Mouse (Mus musculus): Measurements from ENCODE around the gene Hoxd10. TPM values are rescaled to one million over a fixed set of nuclear protein-coding genes. Genes with fewer than 3 reads are reported as not detected.

Hoxd10 gene
- total and polyA plus RNA-seq, 2 experiments from 2014 or later, result 0.22 TPM; not detected in 1

GRCm38 (mm10) chr2:74686301-74686987 lies 5.3 kb upstream of the Hoxd10 start:
- DNase-seq (ENCODE audit: low spot score), result peak; percentile 72
- Histone ChIP-seq H3K4me1 (ENCODE audit: insufficient read depth, low read length) (no peaks in the 10 kb centered on the region), H3K9me3 (ENCODE audit: low read length) (0 out of 2 replicates have a peak, but pooled peaks cover 3% of the 10 kb centered on the region), H3K36me3 (ENCODE audit: insufficient read depth, low read length) (no peaks in the 10 kb centered on the region), H3K27me3 (ENCODE audit: insufficient read depth, low read length) (peaks cover 95% of the 10 kb centered on the region), H3K4me3 (ENCODE audit: low read depth, low read length) (no peak overlapping the region), H3K27ac (ENCODE audit: low read depth, low read length) (no peak overlapping the region), H3K4me2 (ENCODE audit: low read depth, low read length, poor library complexity, severe bottlenecking) (no peak overlapping the region), H3K9ac (replicated peaks; ENCODE audit: low read length, poor library complexity, severe bottlenecking) (no peak overlapping the region)
- WGBS, result 7% methylated on average over 17 of the region's 17 CpGs
- ATAC-seq (ENCODE audit: low FRiP score), result no peak
- TF ChIP-seq CTCF (IDR thresholded peaks at IDR 0.05), result peak; percentile 71

DNA sequence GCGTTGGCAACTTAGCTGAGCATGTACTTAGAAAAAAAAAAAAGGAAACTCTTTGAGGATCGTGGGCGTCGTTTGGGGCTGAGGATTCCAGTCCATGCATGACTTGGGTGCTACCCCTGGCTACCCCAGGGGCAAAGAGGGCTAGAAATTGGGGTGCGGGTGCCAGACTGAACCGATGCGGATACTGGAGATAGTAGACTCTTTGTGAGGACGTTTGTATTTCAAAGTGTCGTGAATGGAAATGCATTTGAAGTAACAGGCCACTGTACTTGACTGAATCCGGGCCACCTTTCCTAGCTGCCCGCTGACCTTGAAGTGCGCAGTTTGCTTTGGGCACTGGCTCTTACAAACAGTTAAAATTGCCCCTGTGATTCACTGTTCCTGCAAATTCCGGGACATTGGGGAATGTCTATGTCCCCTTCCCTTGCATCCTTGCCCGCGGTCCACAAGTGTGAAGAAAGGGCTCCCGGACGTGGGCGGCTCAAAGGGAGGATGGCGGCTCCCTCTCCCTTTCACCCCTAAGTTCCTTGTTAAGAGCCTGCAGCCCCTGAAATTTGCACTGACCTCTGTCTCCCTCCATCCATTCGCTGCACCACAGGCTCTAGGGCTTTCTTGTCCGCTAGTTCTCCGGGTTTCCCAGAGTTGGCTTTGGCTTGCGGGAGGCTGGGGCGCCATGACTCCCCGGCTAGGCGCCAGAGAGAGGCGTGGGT lies 4.6 kb upstream of the Hoxd10 start:
- H3K9me3 ChIP-seq (ENCODE audit: low read length), result 0 out of 2 replicates have a peak, but pooled peaks cover 5% of the 10 kb centered on the region
- H3K9ac ChIP-seq (replicated peaks; ENCODE audit: low read length, poor library complexity, severe bottlenecking), result no peak overlapping the region
- 2% methylated on average over 27 of the region's 27 CpGs for WGBS
- H3K36me3 ChIP-seq (ENCODE audit: insufficient read depth, low read length), result no peaks in the 10 kb centered on the region
- no peak overlapping the region for H3K27ac ChIP-seq (ENCODE audit: low read depth, low read length)
- no peak for TF ChIP-seq CTCF (IDR thresholded peaks at IDR 0.05)
- no peaks in the 10 kb centered on the region for H3K4me1 ChIP-seq (ENCODE audit: insufficient read depth, low read length)
- ATAC-seq (ENCODE audit: low FRiP score) (no peak), DNase-seq (ENCODE audit: low spot score) (no peak)
- no peak overlapping the region for H3K4me2 ChIP-seq (ENCODE audit: low read depth, low read length, poor library complexity, severe bottlenecking)
- H3K27me3 ChIP-seq (ENCODE audit: insufficient read depth, low read length), result peaks cover 95% of the 10 kb centered on the region
- no peak overlapping the region for H3K4me3 ChIP-seq (ENCODE audit: low read depth, low read length)

DNA sequence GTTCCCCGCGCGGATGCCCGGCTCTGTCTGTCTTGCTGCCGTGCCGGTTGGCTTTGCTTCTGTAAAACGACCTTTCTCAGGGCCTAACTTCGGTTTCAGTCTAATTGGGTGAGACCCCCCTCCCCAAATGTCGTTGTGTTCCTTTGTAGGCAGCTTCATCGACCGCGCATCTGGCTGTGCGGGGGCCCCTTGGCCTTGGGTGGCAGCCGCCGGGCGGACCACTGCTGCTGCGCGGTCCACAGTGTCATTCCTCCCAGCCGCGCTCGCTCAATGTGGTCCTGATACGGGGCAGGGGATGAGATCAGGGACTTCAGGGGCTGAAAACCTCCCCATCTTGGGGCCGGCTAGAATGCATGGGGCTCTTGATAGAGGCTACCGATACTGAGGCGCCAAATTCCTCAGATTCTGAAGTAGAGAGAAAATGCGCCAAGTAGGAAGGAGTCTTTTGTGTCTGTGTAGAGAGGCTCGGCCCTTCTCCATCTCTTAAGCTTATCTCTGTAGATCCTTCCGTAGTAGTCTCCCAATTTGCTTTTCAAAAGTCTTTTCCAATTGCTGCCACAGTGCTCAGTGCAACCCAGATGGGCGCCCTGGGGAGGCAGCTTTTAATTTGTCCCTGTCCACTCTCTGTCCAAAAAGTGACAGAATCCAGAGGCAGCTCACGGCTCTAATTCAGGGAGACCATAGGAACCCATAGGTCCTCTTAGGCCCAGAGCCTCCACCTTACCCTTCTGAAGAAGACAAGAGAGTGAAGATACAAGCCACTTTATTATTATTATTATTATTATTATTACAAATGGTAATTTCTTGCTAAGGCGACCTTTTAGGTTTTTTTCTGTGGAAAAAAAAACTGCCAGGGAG lies 3.8 kb upstream of the Hoxd10 start:
- Histone ChIP-seq H3K36me3 (ENCODE audit: insufficient read depth, low read length) (no peaks in the 10 kb centered on the region), H3K27ac (ENCODE audit: low read depth, low read length) (no peak overlapping the region), H3K27me3 (ENCODE audit: insufficient read depth, low read length) (peaks cover 95% of the 10 kb centered on the region), H3K9ac (replicated peaks; ENCODE audit: low read length, poor library complexity, severe bottlenecking) (no peak overlapping the region), H3K4me3 (ENCODE audit: low read depth, low read length) (no peak overlapping the region), H3K4me2 (ENCODE audit: low read depth, low read length, poor library complexity, severe bottlenecking) (no peak overlapping the region), H3K4me1 (ENCODE audit: insufficient read depth, low read length) (no peaks in the 10 kb centered on the region), H3K9me3 (ENCODE audit: low read length) (0 out of 2 replicates have a peak, but pooled peaks cover 5% of the 10 kb centered on the region)
- WGBS, result under 1% methylated on average over 31 of the region's 31 CpGs
- ATAC-seq (ENCODE audit: low FRiP score) (no peak), DNase-seq (ENCODE audit: low spot score) (no peak)
- no peak for TF ChIP-seq CTCF (IDR thresholded peaks at IDR 0.05)

DNA sequence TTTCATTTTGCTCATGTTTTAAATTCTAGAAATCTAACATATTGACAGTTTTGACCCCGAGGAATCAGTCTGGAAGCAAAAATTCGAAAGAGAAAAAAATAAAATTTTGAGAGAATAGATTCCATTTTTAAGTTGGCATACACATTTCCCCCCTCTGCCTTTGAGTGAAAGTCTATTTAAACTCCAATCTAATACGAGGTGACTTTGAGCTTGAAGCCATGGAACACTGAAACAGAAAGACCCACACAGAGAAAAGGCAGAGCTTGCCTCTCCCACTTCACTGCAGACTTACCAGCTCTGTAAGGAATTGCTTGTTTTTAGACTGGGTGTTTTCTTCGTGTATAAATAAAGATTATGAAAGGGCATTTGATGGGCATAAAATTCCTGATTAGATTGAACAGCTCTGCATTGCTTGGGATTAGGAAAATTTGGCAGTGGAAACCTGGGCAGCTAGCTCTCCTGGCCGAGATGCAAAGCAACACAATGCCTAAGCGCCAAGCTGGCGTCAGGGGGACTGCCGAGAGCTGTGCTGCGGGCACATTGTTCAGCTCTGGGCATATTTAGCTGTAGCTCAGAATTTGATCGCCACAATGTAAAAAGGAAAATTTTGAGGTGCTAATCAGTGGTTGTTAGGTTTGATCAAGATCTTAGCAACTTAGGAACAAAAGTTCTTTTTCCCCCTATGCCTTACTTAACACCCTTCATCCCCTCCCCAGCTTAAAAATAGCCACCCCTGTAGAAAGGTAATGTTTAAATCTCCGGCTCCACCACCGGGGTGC lies 2.7 kb upstream of the Hoxd10 start:
- no peak for TF ChIP-seq CTCF (IDR thresholded peaks at IDR 0.05)
- Histone ChIP-seq H3K4me2 (ENCODE audit: low read depth, low read length, poor library complexity, severe bottlenecking) (no peak overlapping the region), H3K9me3 (ENCODE audit: low read length) (0 out of 2 replicates have a peak, but pooled peaks cover 5% of the 10 kb centered on the region), H3K27me3 (ENCODE audit: insufficient read depth, low read length) (peaks cover 95% of the 10 kb centered on the region), H3K9ac (replicated peaks; ENCODE audit: low read length, poor library complexity, severe bottlenecking) (no peak overlapping the region), H3K4me1 (ENCODE audit: insufficient read depth, low read length) (no peaks in the 10 kb centered on the region), H3K27ac (ENCODE audit: low read depth, low read length) (no peak overlapping the region), H3K36me3 (ENCODE audit: insufficient read depth, low read length) (no peaks in the 10 kb centered on the region), H3K4me3 (ENCODE audit: low read depth, low read length) (no peak overlapping the region)
- no peak for DNase-seq (ENCODE audit: low spot score)
- WGBS, result 6% methylated on average over 12 of the region's 12 CpGs
- ATAC-seq (ENCODE audit: low FRiP score), result no peak

GRCm38 (mm10) chr2:74689574-74690337 lies 2.0 kb upstream of the Hoxd10 start:
- Histone ChIP-seq H3K4me2 (ENCODE audit: low read depth, low read length, poor library complexity, severe bottlenecking) (no peak overlapping the region), H3K27me3 (ENCODE audit: insufficient read depth, low read length) (peaks cover 95% of the 10 kb centered on the region), H3K4me1 (ENCODE audit: insufficient read depth, low read length) (no peaks in the 10 kb centered on the region), H3K27ac (ENCODE audit: low read depth, low read length) (no peak overlapping the region), H3K4me3 (ENCODE audit: low read depth, low read length) (no peak overlapping the region), H3K9ac (replicated peaks; ENCODE audit: low read length, poor library complexity, severe bottlenecking) (no peak overlapping the region), H3K9me3 (ENCODE audit: low read length) (0 out of 2 replicates have a peak, but pooled peaks cover 5% of the 10 kb centered on the region), H3K36me3 (ENCODE audit: insufficient read depth, low read length) (no peaks in the 10 kb centered on the region)
- under 1% methylated on average over 24 of the region's 24 CpGs for WGBS
- no peak for DNase-seq (ENCODE audit: low spot score)
- ATAC-seq (ENCODE audit: low FRiP score), result no peak
- no peak for TF ChIP-seq CTCF (IDR thresholded peaks at IDR 0.05)

Measured in midbrain, postnatal 0 days (tissue).